Mouse (Mus musculus) E14TG2a.4 (cell line): ENCODE results near the gene Obsl1.

Experiments
- CTCF ChIP-seq: conservative IDR thresholded peaks from 2 replicates; pipeline ENCODE4 v1.5.1; 2014; ENCODE audit warnings: low read length
- NANOG ChIP-seq: IDR thresholded peaks from 2 replicates; pipeline ENCODE4 v1.6.1; 2014; ENCODE audit warnings: borderline replicate concordance, low read length, mixed read lengths
- POU5F1 ChIP-seq: IDR thresholded peaks from 2 replicates; pipeline ENCODE4 v1.6.1; 2014; ENCODE audit warnings: low read length, borderline replicate concordance

DNA sequence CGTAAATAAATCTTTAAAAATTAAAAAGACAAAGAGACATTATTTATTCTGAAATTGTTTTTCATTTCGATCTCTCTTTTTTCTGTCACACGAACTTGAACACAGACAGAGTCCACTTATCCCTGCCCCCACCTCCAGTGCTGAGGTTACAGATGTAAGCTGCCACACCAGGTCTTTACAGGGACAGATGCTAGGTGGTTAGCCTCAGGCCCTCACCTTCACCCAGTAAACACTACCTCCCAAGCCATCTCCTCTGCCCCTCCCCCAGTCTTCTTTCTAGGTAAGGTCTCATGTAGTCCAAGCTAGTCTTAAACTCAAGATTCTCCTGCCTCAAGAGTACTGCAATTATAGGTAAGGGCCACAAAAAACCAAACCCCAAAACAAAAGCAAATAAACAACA is 6.3 kb upstream of the Obsl1 start:
- TF ChIP-seq CTCF (no peak), POU5F1 (no peak), NANOG (no peak)
